Mouse (Mus musculus): ENCODE measurements around the gene Pthlh.

- TF ChIP-seq POLR2A (IDR thresholded peaks at IDR 0.05; ENCODE audit: low read depth, low read length), result no peak
- no peak for TF ChIP-seq GABPA (IDR thresholded peaks at IDR 0.05; ENCODE audit: insufficient replicate concordance, low read depth, low read length)
- no peak for TF ChIP-seq EP300 (IDR thresholded peaks at IDR 0.05; ENCODE audit: low read length)
- no peak for TF ChIP-seq TCF12 (IDR thresholded peaks at IDR 0.05; ENCODE audit: low read depth, low read length)
- no peak for TF ChIP-seq CTCF (conservative IDR thresholded peaks at IDR 0.05 in 1 of 2, IDR thresholded peaks at IDR 0.05 in 1 of 2; ENCODE audit: low read depth in 2 of 2, low read length in 2 of 2)
- no peak for TF ChIP-seq MAFK (IDR thresholded peaks at IDR 0.05; ENCODE audit: insufficient replicate concordance, low read length)
- no peak for TF ChIP-seq USF1 (IDR thresholded peaks at IDR 0.05; ENCODE audit: low read depth, low read length)
- TF ChIP-seq KAT2A (IDR thresholded peaks at IDR 0.05; ENCODE audit: insufficient replicate concordance, low read length), result no peak
- TF ChIP-seq HCFC1 (IDR thresholded peaks at IDR 0.05; ENCODE audit: low read depth, low read length), result no peak
- no peak for TF ChIP-seq MAX (IDR thresholded peaks at IDR 0.05; ENCODE audit: low read length)
Measured at GRCm38 (mm10) chr6:147310435-147310978, 46.5 kb upstream of the Pthlh start.
